Mouse (Mus musculus) MEL-GATA-1-ER (cell line): ENCODE results near the gene Samd13.

Experiments used
- DNase-seq: peaks from one replicate; pipeline ENCODE4 v3.0.0-alpha.2; 2012; ENCODE audit warnings: low read depth; ENCODE audit errors: extremely low read depth

Samd13 gene

GRCm38 (mm10) chr3:146671121-146671520 is 14.3 kb downstream of the Samd13 start:
- DNase-seq: no peak

GRCm38 (mm10) chr3:146661907-146662306 is 23.5 kb downstream of the Samd13 start:
- no peak for DNase-seq

GRCm38 (mm10) chr3:146661001-146661400 is 24.4 kb downstream of the Samd13 start:
- no peak for DNase-seq

GRCm38 (mm10) chr3:146659321-146659720 is 26.1 kb downstream of the Samd13 start:
- no peak for DNase-seq

- no peak for DNase-seq
Measured at GRCm38 (mm10) chr3:146658061-146658639, 27.2 kb downstream of the Samd13 start.

GRCm38 (mm10) chr3:146657433-146657832 is 28.0 kb downstream of the Samd13 start:
- no peak for DNase-seq

GRCm38 (mm10) chr3:146655111-146655577 is 30.2 kb downstream of the Samd13 start:
- DNase-seq: peak; percentile 49

- DNase-seq: peak; percentile 33
Measured at GRCm38 (mm10) chr3:146653692-146654091, 31.7 kb downstream of the Samd13 start.

- no peak for DNase-seq
Measured at GRCm38 (mm10) chr3:146652431-146652830, 33.0 kb downstream of the Samd13 start.

GRCm38 (mm10) chr3:146651217-146651616 is 34.2 kb downstream of the Samd13 start, which contains the start of gene 4930503B20Rik:
Gene 4930503B20Rik (minus strand): TSS chr3:146651317.
- no peak for DNase-seq

GRCm38 (mm10) chr3:146650716-146651115 is 34.7 kb downstream of the Samd13 start:
- DNase-seq: no peak

GRCm38 (mm10) chr3:146649311-146649894 is 36.0 kb downstream of the Samd13 start:
- no peak for DNase-seq

GRCm38 (mm10) chr3:146641818-146642427 is 43.5 kb downstream of the Samd13 start:
- DNase-seq: no peak

- no peak for DNase-seq
Measured at GRCm38 (mm10) chr3:146632506-146632905, 52.9 kb downstream of the Samd13 start.

- DNase-seq: no peak
Measured at GRCm38 (mm10) chr3:146628227-146628982, 57.0 kb downstream of the Samd13 start.

- no peak for DNase-seq
Measured at GRCm38 (mm10) chr3:146625766-146626165, 59.6 kb downstream of the Samd13 start.

- DNase-seq: no peak
Measured at GRCm38 (mm10) chr3:146621966-146622365, 63.4 kb downstream of the Samd13 start.

GRCm38 (mm10) chr3:146620555-146621249 is 64.7 kb downstream of the Samd13 start:
- no peak for DNase-seq

GRCm38 (mm10) chr3:146620101-146620500 is 65.3 kb downstream of the Samd13 start:
- DNase-seq: no peak

GRCm38 (mm10) chr3:146618357-146618756 is 67.0 kb downstream of the Samd13 start:
- no peak for DNase-seq

- no peak for DNase-seq
Measured at GRCm38 (mm10) chr3:146617946-146618345, 67.4 kb downstream of the Samd13 start.
